Comparison of ENCODE assay signal across 8 mouse cellular contexts in the genomic region with DNA sequence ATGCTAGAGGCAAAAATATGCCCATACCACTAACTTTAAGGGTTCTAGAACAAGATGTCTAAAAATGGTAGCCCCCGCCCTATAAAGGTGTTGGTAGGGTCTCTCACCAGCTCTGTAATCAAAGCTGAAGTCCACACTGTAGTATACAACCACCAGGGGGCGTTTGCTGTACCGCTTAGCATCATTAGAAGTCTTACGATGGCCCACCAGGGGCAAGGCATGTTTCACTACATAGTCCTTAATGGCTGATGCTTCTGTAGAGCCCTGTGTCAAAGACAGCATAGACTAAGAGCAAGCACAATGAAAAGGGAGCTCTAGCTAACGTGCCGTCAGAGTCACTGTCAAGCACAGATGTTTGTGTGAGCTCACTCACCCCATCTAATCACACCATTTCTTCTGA. TPM values are rescaled to one million over a fixed set of nuclear protein-coding genes. Genes with fewer than 3 reads are reported as not detected.
DNase-seq lines count a peak whose midpoint lies in the region; ATAC-seq and TF ChIP-seq lines count a peak whose summit lies in the region.

No protein-coding gene starts in this region.

- H3K9ac ChIP-seq in forebrain, embryonic 14.5 days (ENCODE audit: low read length), result no peak overlapping the region
- H3K9ac ChIP-seq in liver, embryonic 16.5 days (ENCODE audit: low read depth, low read length), result no peak overlapping the region
- H3K9ac ChIP-seq in neural tube, embryonic 13.5 days, result no peak overlapping the region

- peak; percentile 73 for ATAC-seq in forebrain, embryonic 14.5 days
- peak; percentile 92 for ATAC-seq in inflammation-experienced regulatory T-cells, adult 6 months
- 0 out of 2 replicates have a peak, but pooled peaks have one; percentile 9 for ATAC-seq in liver, embryonic 16.5 days (ENCODE audit: low read depth)
- peak; percentile 60; the same call in 1 of the 2 replicates for ATAC-seq in neural tube, embryonic 13.5 days (ENCODE audit: low read depth)

- TF ChIP-seq CTCF in bone marrow macrophage, adult 2 months (IDR thresholded peaks at IDR 0.05; ENCODE audit: low read depth, low read length), result peak; percentile 79

- TF ChIP-seq POLR2A in bone marrow macrophage, adult 2 months (IDR thresholded peaks at IDR 0.05; ENCODE audit: borderline replicate concordance, low read depth, low read length), result no peak

- no peak overlapping the region for H3K4me3 ChIP-seq in bone marrow macrophage, adult 2 months (ENCODE audit: insufficient read depth, low read length)
- no peak overlapping the region for H3K4me3 ChIP-seq in forebrain, embryonic 14.5 days (ENCODE audit: low read depth, low read length)
- H3K4me3 ChIP-seq in liver, embryonic 16.5 days (ENCODE audit: low read depth, low read length), result no peak overlapping the region
- H3K4me3 ChIP-seq in neural tube, embryonic 13.5 days, result no peak overlapping the region

- no peaks in the 10 kb centered on the region for H3K27me3 ChIP-seq in forebrain, embryonic 14.5 days (replicated peaks; ENCODE audit: control insufficient read depth, insufficient read depth, low read length)
- no peaks in the 10 kb centered on the region for H3K27me3 ChIP-seq in liver, embryonic 16.5 days (ENCODE audit: control insufficient read depth, insufficient read depth, low read depth, low read length)
- H3K27me3 ChIP-seq in neural tube, embryonic 13.5 days, result no peaks in the 10 kb centered on the region

- H3K27ac ChIP-seq in bone marrow macrophage, adult 2 months (ENCODE audit: insufficient read depth, low read depth, low read length), result no peak overlapping the region
- H3K27ac ChIP-seq in forebrain, embryonic 14.5 days (ENCODE audit: low read depth, low read length), result no peak overlapping the region
- no peak overlapping the region for H3K27ac ChIP-seq in liver, embryonic 16.5 days (ENCODE audit: low read length)
- no peak overlapping the region for H3K27ac ChIP-seq in neural tube, embryonic 13.5 days (replicated peaks)

- 40% methylated on average over 6 of the region's 6 CpGs for WGBS in forebrain, embryonic 14.5 days
- WGBS in liver, embryonic 16.5 days (ENCODE audit: insufficient replicate concordance), result 38% methylated on average over 6 of the region's 6 CpGs
- WGBS in neural tube, embryonic 13.5 days, result 55% methylated on average over 6 of the region's 6 CpGs

- peaks cover 96% of the 10 kb centered on the region for H3K36me3 ChIP-seq in forebrain, embryonic 14.5 days (ENCODE audit: control insufficient read depth, insufficient read depth, low read length)
- peaks cover 23% of the 10 kb centered on the region for H3K36me3 ChIP-seq in liver, embryonic 16.5 days (ENCODE audit: control insufficient read depth, insufficient read depth)
- peaks cover 96% of the 10 kb centered on the region for H3K36me3 ChIP-seq in neural tube, embryonic 13.5 days

- no peaks in the 10 kb centered on the region for H3K9me3 ChIP-seq in forebrain, embryonic 14.5 days (replicated peaks; ENCODE audit: control insufficient read depth, low read length)
- H3K9me3 ChIP-seq in liver, embryonic 16.5 days (replicated peaks; ENCODE audit: control insufficient read depth, low read length), result no peaks in the 10 kb centered on the region
- H3K9me3 ChIP-seq in neural tube, embryonic 13.5 days, result no peaks in the 10 kb centered on the region

- DNase-seq in right cerebral cortex, postnatal 4 days, result peak; percentile 43
- no peak for DNase-seq in right cerebral cortex, postnatal 36 days (ENCODE audit: low spot score in 2 of 2)
- DNase-seq in forebrain, embryonic 14.5 days (ENCODE audit: low spot score), result peak; percentile 87
- DNase-seq in frontal cortex, postnatal 36 days (ENCODE audit: low spot score in 2 of 2), result no peak

- H3K4me2 ChIP-seq in forebrain, embryonic 14.5 days (ENCODE audit: low read length), result no peak overlapping the region
- no peak overlapping the region for H3K4me2 ChIP-seq in liver, embryonic 16.5 days (ENCODE audit: low read depth, low read length)
- no peak overlapping the region for H3K4me2 ChIP-seq in neural tube, embryonic 13.5 days

- peaks cover 9% of the 10 kb centered on the region for H3K4me1 ChIP-seq in bone marrow macrophage, adult 2 months (ENCODE audit: control insufficient read depth, insufficient read depth, low read length)
- H3K4me1 ChIP-seq in forebrain, embryonic 14.5 days (ENCODE audit: control insufficient read depth, insufficient read depth, low read length), result no peaks in the 10 kb centered on the region
- no peaks in the 10 kb centered on the region for H3K4me1 ChIP-seq in liver, embryonic 16.5 days (ENCODE audit: control insufficient read depth, low read depth, low read length)
- H3K4me1 ChIP-seq in neural tube, embryonic 13.5 days (replicated peaks), result no peaks in the 10 kb centered on the region

RNA-seq across cellular contexts. Expression of a gene that starts 14.2 kb away (rescaled TPM):
- 64.4 and 79.0 TPM in 2 replicates for polyA plus RNA-seq in bone marrow macrophage, adult 2 months (2012; ENCODE audit: insufficient read depth, insufficient read length, missing spikeins)
- polyA plus RNA-seq in forebrain, embryonic 14.5 days (2014; fragmentation: Nextera tagmentation; extraction: Ambion mirVana), result 136 and 157 TPM in 2 replicates
- 100 to 1,000 TPM; 141 to 180 (median 169) TPM for polyA plus RNA-seq in inflammation-experienced regulatory T-cells, adult 6 months (2017; shearing (Covaris generic))
- 132 and 136 TPM in 2 replicates for polyA plus RNA-seq in liver, embryonic 16.5 days (2015; fragmentation: Nextera tagmentation; extraction: Ambion mirVana)
- 187 and 204 TPM in 2 replicates for polyA plus RNA-seq in neural tube, embryonic 13.5 days (2015; fragmentation: Nextera tagmentation; extraction: Ambion mirVana)

RNA-seq across cellular contexts. Expression of a gene that starts 31.6 kb away (rescaled TPM):
- 0.33 TPM in 1 of 2 replicates, not detected in the other for polyA plus RNA-seq in bone marrow macrophage, adult 2 months (2012; ENCODE audit: insufficient read depth, insufficient read length, missing spikeins)
- 10.6 and 12.7 TPM in 2 replicates for polyA plus RNA-seq in forebrain, embryonic 14.5 days (2014; fragmentation: Nextera tagmentation; extraction: Ambion mirVana)
- polyA plus RNA-seq in inflammation-experienced regulatory T-cells, adult 6 months (2017; shearing (Covaris generic)), result under 1 TPM in 2 of 3 experiments, not detected in 1; 0.11 to 0.34 TPM
- 0.37 and 0.40 TPM in 2 replicates for polyA plus RNA-seq in liver, embryonic 16.5 days (2015; fragmentation: Nextera tagmentation; extraction: Ambion mirVana)
- polyA plus RNA-seq in neural tube, embryonic 13.5 days (2015; fragmentation: Nextera tagmentation; extraction: Ambion mirVana), result 16.6 and 17.1 TPM in 2 replicates

RNA-seq across cellular contexts. Expression of a gene that starts 36.4 kb away (rescaled TPM):
- polyA plus RNA-seq in bone marrow macrophage, adult 2 months (2012; ENCODE audit: insufficient read depth, insufficient read length, missing spikeins), result 4.7 and 6.4 TPM in 2 replicates
- polyA plus RNA-seq in forebrain, embryonic 14.5 days (2014; fragmentation: Nextera tagmentation; extraction: Ambion mirVana), result 9.1 and 15.4 TPM in 2 replicates
- 10 to 100 TPM in 2 of 3 experiments, 1 to 10 TPM in 1; 7.2 to 16.0 (median 12.8) TPM for polyA plus RNA-seq in inflammation-experienced regulatory T-cells, adult 6 months (2017; shearing (Covaris generic))
- polyA plus RNA-seq in liver, embryonic 16.5 days (2015; fragmentation: Nextera tagmentation; extraction: Ambion mirVana), result 1.6 and 1.9 TPM in 2 replicates
- 15.7 and 17.3 TPM in 2 replicates for polyA plus RNA-seq in neural tube, embryonic 13.5 days (2015; fragmentation: Nextera tagmentation; extraction: Ambion mirVana)

Comparison
In these comparisons a context has a peak if more than half of its experiments do, and no peak if none do; other contexts are left out.
1. DNase-seq: peak in right cerebral cortex, postnatal 4 days (single experiment) and forebrain, embryonic 14.5 days (single experiment); none in right cerebral cortex, postnatal 36 days (0 of 2) and frontal cortex, postnatal 36 days (0 of 2).
2. ATAC-seq: peak in every context shown above with its lines; median percentile 92 in inflammation-experienced regulatory T-cells, adult 6 months; 73 in forebrain, embryonic 14.5 days; 60 in neural tube, embryonic 13.5 days; 9 in liver, embryonic 16.5 days.